Mouse (Mus musculus) cerebellum, postnatal 25 days (tissue): ENCODE data around the gene Ttyh3.
A peak's percentile ranks its signal among the peaks of the same experiment; 100 is the strongest.

ENCODE experiments used
- DNase-seq, 2 experiments: peaks; one replicate each; pipeline ENCODE4 v3.0.0; 2021; ENCODE audit warnings: mixed read lengths in 2 of 2

Gene Ttyh3

DNA sequence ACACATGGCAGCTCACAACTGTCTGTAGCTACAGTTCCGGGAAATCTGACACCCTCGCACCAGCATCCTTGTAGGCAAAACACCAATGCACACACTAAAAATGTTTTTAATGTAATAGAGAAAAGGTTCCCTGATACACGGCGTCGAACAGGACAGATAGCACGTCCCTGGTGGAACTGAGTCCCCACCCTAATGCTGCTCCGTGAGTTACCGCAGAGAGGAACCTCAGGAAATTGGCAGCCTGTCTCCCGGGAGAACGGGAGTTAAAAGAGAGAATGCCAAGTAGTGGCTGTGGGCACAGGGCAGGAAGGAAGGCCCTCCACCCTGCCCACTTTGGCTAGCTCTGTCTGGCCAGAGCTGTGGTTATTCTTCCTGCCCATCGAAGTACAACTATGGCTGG, 2.4 kb upstream of the Ttyh3 start:
- no peak for DNase-seq

DNA sequence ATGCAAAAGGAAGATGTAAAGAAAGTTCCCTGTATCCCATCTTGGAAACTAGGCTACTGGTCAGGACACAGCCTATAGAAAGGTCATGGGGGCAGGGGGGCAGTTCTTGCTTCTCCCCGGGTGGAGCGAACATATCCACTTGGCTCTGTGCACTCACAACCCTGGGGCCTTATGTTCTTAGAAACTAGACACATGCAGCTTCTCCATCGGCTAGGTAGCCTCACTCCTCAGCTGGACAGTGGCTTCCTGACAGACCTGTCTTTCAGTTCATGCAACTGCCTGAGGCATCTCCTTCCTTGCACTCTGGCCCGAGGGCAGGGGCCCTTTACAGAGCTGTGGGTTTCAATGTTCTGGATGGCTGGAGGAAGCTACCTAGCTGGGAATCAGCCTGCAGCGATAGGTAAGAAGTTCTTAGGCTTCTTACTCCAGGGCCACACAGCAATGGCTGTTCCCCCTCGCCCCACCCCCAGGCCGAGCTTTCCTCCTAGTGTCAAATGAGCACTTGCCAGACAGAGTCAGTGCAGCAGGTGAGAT, 1.1 kb upstream of the Ttyh3 start:
- no peak for DNase-seq

DNA sequence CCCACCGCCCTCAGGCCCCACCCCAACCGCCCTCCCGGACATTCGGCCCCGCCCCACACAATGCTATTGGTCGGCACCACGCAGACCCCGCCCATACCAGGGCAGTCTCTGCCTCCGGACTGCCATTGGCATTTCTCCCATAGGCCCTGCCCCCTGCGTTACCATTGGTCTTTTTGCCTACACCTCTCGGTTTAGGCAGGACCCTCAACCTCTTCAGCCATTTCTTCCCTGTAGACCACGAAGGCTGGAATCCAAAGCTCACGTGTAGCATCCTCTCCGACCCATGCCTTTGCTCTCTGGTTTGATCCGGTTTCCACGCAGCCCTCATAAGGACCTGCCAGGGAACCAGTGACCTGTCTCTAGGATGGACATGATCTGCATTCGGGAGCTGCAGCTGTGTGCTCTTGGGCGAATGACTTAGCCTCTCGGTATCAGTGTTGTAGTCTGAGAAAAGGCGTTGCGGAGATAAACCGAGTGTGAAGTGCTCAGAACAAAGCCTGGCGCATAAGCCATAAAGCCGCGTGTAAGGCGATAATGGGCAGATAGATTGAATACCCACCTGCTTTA, 353 bp upstream of the Ttyh3 start:
- DNase-seq, result peak; percentile 96 to 100

DNA sequence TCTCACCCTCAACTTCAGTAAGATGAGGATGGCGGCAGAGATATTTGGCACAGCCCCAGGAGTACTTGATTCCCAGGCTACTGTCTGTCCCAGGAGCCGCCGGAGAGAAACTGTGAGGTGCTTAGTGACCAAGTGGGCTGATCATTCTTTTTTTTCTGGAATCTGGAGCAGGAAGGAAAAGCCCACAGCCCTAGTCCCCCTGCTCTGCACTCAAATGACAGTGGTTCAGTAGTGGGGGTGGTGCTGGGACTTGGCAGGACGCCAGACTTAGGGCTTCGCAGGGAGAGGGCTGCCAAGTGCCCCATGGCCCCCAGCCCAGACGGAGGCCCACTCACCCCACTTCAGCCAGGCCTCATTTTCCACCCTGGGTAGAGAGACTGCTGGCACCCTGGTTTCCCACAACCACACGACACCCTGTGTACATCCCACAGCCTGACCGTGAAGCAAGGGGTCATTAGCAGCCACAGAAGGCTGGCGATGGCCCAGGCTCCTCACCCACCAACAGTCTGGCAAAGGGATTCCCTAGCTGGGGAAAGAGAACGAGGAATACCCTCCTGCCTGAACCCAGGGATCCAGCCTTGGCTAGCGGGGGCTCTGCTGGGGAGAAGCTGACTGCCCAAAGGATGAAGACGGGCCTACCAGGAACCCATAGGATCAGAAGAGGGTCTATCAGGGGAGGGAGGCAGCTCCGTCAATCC, 861 bp downstream of the Ttyh3 start:
- DNase-seq, result peak; percentile 64 to 73

GRCm38 (mm10) chr5:140647031-140647760, 1.6 kb downstream of the Ttyh3 start:
- peak; percentile 67 to 73 for DNase-seq

GRCm38 (mm10) chr5:140646171-140646570, 2.7 kb downstream of the Ttyh3 start:
- no peak for DNase-seq

DNA sequence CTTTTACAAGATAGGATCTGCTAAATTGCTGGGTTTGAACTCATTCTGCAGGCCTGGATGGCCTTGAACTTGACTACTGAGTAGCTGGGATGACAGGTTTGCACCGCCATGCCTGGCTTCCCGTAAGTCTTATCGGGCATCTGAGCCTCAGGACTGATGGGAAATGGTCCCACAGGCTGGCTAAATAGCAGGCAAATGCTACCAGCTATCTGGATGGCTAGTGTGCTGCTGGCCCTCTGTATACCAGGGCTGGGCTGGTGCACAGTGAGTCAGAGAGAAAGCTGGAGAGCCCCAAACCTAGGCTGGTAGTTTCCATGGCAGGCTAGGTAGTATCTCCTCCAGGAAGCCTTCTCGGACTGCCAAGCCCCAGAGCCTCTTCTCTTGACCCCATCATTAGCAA, 3.4 kb downstream of the Ttyh3 start:
- DNase-seq, result no peak

DNA sequence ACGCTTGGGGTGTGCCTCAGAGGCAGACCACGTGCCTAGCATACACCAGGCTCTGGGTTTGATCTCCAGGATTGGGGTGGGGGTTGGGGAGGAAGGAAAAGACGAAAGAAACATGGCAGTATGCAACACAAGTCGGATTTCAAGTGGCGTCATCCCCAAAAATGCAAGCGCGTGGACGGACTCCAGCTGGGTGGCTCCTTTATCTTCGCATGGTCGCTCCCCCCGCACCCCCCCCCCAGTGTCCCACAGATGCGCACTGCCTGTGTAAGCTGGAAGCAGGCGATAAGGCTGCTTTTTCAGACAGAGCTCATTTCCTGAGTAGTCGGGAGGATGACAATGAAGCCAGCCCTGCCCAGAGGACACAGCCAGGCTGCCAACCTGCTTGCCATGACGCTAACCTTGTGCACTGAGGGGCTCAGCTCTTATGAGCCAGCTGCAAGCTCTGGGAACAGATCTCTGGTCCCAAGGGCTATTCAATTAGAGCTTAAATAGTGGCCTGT, 4.1 kb downstream of the Ttyh3 start:
- no peak for DNase-seq

DNA sequence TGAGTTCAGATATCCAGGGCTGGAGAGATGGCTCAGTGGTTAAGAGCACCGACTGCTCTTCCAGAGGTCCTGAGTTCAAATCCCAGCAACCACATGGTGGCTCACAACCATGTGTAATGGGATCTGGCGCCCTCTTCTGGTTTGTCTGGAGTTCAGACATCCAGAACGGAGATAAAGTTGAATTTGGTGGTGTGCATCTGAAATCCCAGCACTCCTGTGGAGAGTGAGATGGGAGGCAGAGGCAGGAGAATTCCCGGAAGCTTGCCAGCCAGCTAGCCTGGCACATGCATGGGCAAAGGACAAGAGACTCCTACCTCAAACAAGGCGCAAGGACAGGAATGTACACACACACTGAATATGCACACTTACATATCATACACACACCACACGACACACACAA, 4.6 kb downstream of the Ttyh3 start:
- DNase-seq, result no peak

DNA sequence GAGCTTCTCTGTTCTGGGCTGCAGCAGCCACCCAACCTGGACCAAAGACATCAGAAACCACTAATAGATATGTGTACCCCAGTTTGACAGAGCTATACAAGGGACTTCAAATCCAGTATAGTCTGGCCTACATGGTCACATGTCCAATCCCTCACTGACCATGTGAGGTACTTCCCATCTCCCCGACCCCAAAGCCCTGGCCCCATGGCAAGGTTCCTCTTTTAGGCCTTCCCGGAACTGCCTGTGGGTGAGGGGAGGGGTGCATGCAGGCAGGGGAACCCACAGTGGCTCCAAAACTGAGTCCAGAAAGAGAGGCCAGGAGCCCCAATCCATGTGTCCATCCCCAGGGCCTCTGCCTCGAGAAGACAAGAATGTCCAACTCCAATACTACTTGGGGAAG, 6.8 kb downstream of the Ttyh3 start:
- DNase-seq, result no peak

- no peak for DNase-seq
Measured at GRCm38 (mm10) chr5:140641254-140641928, 7.4 kb downstream of the Ttyh3 start.

DNA sequence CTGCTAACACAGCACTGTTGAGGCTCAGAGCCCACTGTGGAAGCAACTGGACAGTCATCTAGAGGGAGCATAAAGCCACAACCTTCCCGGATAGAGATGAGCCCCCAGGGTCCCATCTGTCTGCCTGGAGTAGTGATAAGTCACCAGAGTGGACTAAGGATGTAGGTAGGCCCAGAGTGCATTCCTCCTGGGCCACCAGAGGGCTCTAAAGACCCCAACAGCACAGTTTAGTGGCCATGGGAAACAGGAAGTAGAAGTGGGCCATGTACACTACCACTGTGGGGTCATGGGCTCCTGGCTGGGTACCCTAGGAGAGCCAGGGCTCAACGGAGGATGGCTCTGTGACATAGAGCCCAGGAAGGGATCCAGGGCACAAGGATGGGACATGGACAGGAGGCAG, 8.0 kb downstream of the Ttyh3 start:
- no peak for DNase-seq

DNA sequence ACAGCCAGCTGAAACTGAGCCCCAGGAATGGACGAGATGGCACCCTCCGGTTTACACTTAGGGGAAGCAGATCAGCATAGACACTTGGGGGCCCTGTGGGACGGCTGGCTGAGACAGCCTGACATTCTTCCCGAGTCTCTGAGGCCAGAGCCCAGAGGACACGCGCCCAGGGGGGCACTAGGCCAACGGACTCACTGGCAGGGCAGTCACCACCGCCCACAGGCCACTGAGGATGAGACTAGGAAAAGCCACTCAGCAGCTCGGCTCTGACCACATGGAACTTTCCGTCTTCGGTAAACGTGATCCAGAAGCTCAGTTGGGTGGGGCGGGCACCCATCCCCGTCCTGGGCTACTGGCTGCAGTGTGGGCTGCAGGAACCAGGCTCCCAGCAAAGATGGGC, 9.0 kb downstream of the Ttyh3 start:
- DNase-seq, result peak; percentile 44 to 67

GRCm38 (mm10) chr5:140639312-140639711, 9.5 kb downstream of the Ttyh3 start:
- DNase-seq, result peak in 1 of 2 experiments; percentile 54

DNA sequence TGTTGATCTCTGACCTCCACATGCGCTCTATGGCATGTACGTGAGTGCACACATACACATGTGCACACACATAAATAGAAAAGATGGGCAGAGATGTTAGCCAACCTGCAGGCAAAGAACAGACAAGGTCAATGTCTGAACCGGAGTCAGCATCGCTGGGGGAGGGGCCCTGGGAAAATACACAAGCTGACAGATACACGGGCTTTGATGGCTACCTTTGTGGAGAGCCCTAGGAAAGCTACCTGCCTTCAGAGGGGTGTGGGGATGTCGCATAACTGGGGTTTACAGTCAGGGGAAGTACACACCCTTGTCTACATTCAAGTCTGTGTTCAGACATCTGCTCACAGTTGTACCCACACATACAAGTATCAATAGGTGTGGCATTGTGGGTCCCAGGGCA, 10.3 kb downstream of the Ttyh3 start:
- no peak for DNase-seq

- no peak for DNase-seq
Measured at GRCm38 (mm10) chr5:140637989-140638388, 10.8 kb downstream of the Ttyh3 start.

- DNase-seq, result peak in 1 of 2 experiments; percentile 48
Measured at GRCm38 (mm10) chr5:140637058-140637410, 11.8 kb downstream of the Ttyh3 start.

DNA sequence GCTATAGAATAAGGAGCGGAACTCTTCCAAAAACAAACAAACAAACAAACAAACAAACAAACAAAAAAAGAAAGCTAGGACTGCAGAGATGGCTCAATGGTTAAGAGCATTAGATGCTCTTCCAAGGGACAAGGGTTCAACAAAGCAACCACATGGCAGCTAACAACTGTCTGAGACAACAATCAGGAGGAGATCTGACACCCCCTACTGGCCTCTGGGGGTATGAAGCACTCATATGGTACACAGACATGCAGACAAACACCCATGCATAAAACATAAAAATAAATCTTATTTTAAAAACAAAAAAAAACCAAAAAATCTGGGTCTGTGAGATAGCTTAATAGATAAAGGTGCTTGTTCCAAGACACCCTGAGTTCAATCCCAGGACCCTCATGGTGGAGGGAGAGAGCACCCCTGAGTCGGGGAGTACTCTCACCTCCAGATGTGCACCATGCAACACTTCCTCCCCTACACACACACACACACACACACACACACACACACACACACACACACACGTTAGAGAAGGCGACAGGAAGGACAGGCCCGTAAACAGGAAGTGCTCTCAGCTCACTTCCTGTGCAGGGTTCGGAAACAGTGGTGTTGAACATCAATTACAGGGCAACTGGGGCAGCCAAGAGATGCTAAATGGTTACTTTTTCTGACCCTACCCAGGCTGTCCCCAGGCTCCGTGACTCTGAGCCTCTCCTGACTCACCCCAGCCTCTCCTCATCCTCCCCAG, 12.3 kb downstream of the Ttyh3 start:
- no peak for DNase-seq

DNA sequence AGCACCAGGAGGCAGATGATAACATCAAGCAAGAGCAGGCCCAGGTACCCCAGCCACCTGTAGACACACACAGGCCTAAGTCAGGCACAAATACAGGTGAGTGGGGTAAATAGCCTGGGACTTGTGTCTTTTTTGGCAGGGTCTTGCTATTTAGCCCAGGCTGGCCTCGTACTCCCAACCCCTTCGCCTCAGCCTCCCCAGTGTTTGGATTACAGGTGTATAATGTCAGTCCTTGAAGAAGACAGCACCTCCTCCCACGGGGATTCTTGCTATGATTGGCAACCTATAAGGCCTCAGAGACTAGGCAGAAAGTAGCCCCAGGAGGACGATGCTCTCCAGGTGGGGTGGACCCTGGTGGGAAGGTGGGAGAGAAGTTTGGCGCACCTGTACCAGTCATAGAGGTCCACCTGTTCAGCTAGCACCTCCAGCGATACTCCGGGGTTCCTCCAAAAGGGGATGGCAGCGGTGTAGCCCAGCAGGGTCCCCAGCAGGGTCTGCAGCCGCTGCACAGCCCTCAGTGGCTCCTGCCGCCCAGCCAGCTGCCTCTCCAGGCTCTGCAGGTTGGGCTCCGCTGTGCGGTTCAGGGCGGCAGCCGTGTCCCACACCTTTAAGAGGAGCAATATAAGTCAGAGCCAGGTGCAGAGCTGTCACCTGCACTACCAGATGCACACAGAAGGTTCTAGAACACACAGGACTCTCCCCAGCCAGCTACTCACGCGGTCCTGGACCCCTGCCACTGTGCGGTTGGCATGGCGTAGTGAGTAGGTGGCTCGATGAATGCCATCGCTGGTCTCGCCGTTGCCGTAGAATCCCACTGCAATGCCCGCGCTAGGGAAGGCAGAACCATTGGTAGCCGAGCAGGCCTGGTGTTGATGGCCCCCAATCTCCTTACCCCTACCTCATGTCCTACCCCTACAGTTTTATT, 13.8 kb downstream of the Ttyh3 start:
- DNase-seq, result no peak

- DNase-seq, result no peak
Measured at GRCm38 (mm10) chr5:140633432-140633831, 15.4 kb downstream of the Ttyh3 start.

DNA sequence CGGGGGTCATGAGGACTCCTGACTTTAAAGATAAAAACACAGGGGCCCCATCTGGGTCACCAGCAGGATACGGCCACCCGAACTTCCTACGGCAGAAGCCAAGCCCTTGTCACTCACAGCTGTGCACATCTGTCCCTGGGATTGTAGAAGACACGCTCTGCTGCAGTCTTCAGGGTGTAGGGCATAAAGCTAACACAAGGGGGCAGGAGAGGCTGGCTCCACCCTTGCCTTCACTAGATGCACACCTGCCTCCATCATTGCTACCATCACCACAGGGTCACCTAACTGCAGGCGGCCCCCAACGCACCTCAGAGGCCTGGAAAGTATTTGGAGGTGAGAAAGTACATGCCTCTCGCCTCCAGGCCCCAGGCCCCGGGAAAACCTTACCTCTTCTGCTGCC, 19.8 kb downstream of the Ttyh3 start:
- DNase-seq, result peak in 1 of 2 experiments; percentile 21
